ENCODE assay signal across 8 mouse cellular contexts in the genomic region with DNA sequence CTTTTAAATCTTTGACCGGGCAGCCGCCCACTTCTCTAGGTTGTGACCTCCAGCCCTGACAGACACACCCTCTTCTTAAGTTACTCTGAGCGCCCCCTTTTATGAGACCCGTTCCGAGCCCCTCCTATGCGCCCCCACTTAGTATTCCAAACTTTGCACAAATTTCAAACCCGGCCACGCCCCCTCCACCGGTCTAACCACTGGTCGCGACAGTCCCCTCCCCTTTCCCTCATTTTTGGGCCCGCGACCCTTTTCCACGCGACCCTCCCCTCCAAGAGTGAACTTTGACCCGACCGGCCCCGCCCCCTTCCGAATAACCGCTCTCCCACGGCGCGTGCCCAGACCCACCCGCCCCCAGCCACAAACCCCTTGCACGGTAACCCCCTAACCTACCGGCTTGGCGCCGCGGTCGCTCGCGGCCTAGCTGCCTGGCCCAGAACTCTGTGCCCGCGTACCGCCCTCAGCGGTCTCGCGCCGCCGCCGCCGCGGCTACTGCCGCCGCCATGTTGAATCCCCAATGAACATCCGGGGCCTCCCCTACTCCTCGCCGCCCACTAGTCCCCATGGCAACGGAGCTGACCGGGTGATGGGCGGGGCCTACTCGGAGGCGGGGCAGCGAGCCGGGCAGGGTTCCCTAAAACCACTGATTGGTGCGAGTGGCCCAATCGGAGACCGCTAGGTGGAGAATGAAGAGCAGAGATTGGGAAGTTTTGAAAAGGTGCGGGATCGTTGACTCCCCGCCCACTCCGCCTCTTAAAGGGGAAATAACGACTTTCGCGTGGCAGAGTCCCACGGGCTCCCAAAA. TPM values are rescaled to one million over a fixed set of nuclear protein-coding genes. Genes with fewer than 3 reads are reported as not detected.
A peak's percentile ranks its signal among the peaks of the same experiment; 100 is the strongest.
DNase-seq lines count a peak whose midpoint lies in the region; ATAC-seq and TF ChIP-seq lines count a peak whose summit lies in the region.

A gene (minus strand): TSS at position 503 of the 805 bp plus-strand sequence.
A gene (minus strand): TSS at position 544 of the 805 bp plus-strand sequence.

- H3K9ac ChIP-seq in heart, embryonic 11.5 days (ENCODE audit: low read depth, low read length): peak within 1 kb of the TSS; percentile 81
- peak within 1 kb of the TSS; percentile 82 for H3K9ac ChIP-seq in kidney, embryonic 16.5 days (replicated peaks; ENCODE audit: low read length)
- H3K9ac ChIP-seq in liver, adult 2 months (ENCODE audit: low read depth, low read length): peak within 1 kb of the TSS; percentile 90

- peaks cover 32% of the 10 kb centered on the region for H3K79me2 ChIP-seq in liver, adult 2 months (ENCODE audit: control insufficient read depth, insufficient read depth, low read length)
- H3K79me2 ChIP-seq in myocyte (ENCODE audit: control insufficient read depth, insufficient read depth): peaks cover 44% of the 10 kb centered on the region

- H3K9me3 ChIP-seq in heart, embryonic 11.5 days (replicated peaks; ENCODE audit: control insufficient read depth, low read length): no peaks in the 10 kb centered on the region
- no peaks in the 10 kb centered on the region for H3K9me3 ChIP-seq in kidney, embryonic 16.5 days (ENCODE audit: low read length)

- H3K27ac ChIP-seq in heart, embryonic 11.5 days (ENCODE audit: low read depth, low read length): peak within 1 kb of the TSS; percentile 81
- peak within 1 kb of the TSS; percentile 93 for H3K27ac ChIP-seq in kidney, embryonic 16.5 days (ENCODE audit: low read length)
- peak within 1 kb of the TSS; percentile 60 for H3K27ac ChIP-seq in liver, adult 2 months (replicated peaks; ENCODE audit: insufficient read depth, low read depth, low read length)

- H3K4me3 ChIP-seq in heart, embryonic 11.5 days (ENCODE audit: low read depth, low read length): peak within 1 kb of the TSS; percentile 81
- H3K4me3 ChIP-seq in kidney, embryonic 16.5 days (ENCODE audit: low read length): peak within 1 kb of the TSS; percentile 73
- H3K4me3 ChIP-seq in liver, adult 2 months (ENCODE audit: insufficient read depth, low read depth, low read length): peak within 1 kb of the TSS; percentile 88
- H3K4me3 ChIP-seq in myocyte: peak within 1 kb of the TSS; percentile 76

- peak within 1 kb of the TSS; percentile 81 for H3K4me2 ChIP-seq in heart, embryonic 11.5 days
- H3K4me2 ChIP-seq in kidney, embryonic 16.5 days (replicated peaks; ENCODE audit: low read depth, low read length): peak within 1 kb of the TSS; percentile 85
- peak within 1 kb of the TSS; percentile 95 for H3K4me2 ChIP-seq in myocyte (ENCODE audit: low read depth)

- H3K36me3 ChIP-seq in heart, embryonic 11.5 days (ENCODE audit: control insufficient read depth, insufficient read depth, low read length): no peaks in the 10 kb centered on the region
- no peaks in the 10 kb centered on the region; the same call in 1 of the 2 replicates for H3K36me3 ChIP-seq in kidney, embryonic 16.5 days (ENCODE audit: insufficient read depth, low read length)
- H3K36me3 ChIP-seq in liver, adult 2 months (ENCODE audit: control insufficient read depth, insufficient read depth, low read length): no peaks in the 10 kb centered on the region
- no peaks in the 10 kb centered on the region for H3K36me3 ChIP-seq in myocyte (ENCODE audit: control insufficient read depth, insufficient read depth)
- H3K36me3 ChIP-seq in splenic B cell, adult 2 months (ENCODE audit: control insufficient read depth, insufficient read depth, low read length, poor library complexity, severe bottlenecking): no peaks in the 10 kb centered on the region

- WGBS in heart, embryonic 11.5 days (ENCODE audit: insufficient replicate concordance): under 1% methylated on average over 66 of the region's 66 CpGs
- under 1% methylated on average over 65 of the region's 66 CpGs for WGBS in kidney, embryonic 16.5 days
- 1% methylated on average over 63 of the region's 66 CpGs for WGBS in liver, adult 2 months

- H3ac ChIP-seq in myocyte (ENCODE audit: control insufficient read depth, insufficient read length): peak within 1 kb of the TSS; percentile 35

- TF ChIP-seq POLR2A in liver, adult 2 months (IDR thresholded peaks at IDR 0.05; ENCODE audit: extremely low read depth, insufficient read depth, low read length): peak; percentile 68; the same call in 1 of the 2 replicates
- TF ChIP-seq POLR2A in myocyte (IDR thresholded peaks at IDR 0.05; ENCODE audit: insufficient read length, low read depth): peak; percentile 78

- no peak for TF ChIP-seq CTCF in liver, adult 2 months (IDR thresholded peaks at IDR 0.05; ENCODE audit: low read depth, low read length)

- H3K4me1 ChIP-seq in heart, embryonic 11.5 days (ENCODE audit: control insufficient read depth, insufficient read depth, low read length): peaks cover 36% of the 10 kb centered on the region
- peaks cover 49% of the 10 kb centered on the region for H3K4me1 ChIP-seq in kidney, embryonic 16.5 days (ENCODE audit: insufficient read depth, low read length)
- H3K4me1 ChIP-seq in liver, adult 2 months (ENCODE audit: control insufficient read depth, insufficient read depth, low read length): peaks cover 17% of the 10 kb centered on the region

- DNase-seq in B cell, adult 2 months: peak; percentile 100
- peak; percentile 99 for DNase-seq in brain, adult 2 months (ENCODE audit: low read depth, low spot score)
- peak; percentile 85 for DNase-seq in liver, adult 2 months (ENCODE audit: extremely low read depth, low read depth, low spot score)
- DNase-seq in splenic B cell, adult 2 months (ENCODE audit: low read depth, low spot score): peak; percentile 99

- peak; percentile 90 for ATAC-seq in erythroblast, adult 5-6 weeks (replicated peaks; ENCODE audit: low FRiP score, poor library complexity, severe bottlenecking)
- peak; percentile 91 for ATAC-seq in heart, embryonic 11.5 days (replicated peaks; ENCODE audit: insufficient number of reproducible peaks, low FRiP score, low TSS enrichment)
- peak; percentile 84 for ATAC-seq in kidney, embryonic 16.5 days (ENCODE audit: low FRiP score, low TSS enrichment)

- no peaks in the 10 kb centered on the region for H3K27me3 ChIP-seq in heart, embryonic 11.5 days (ENCODE audit: control insufficient read depth, insufficient read depth, low read length)
- no peaks in the 10 kb centered on the region for H3K27me3 ChIP-seq in kidney, embryonic 16.5 days (ENCODE audit: insufficient read depth, low read length)
- no peaks in the 10 kb centered on the region for H3K27me3 ChIP-seq in liver, adult 2 months (ENCODE audit: control insufficient read depth, insufficient read depth, low read length)
- H3K27me3 ChIP-seq in myocyte (ENCODE audit: control insufficient read depth, insufficient read depth, insufficient read length): no peaks in the 10 kb centered on the region
- no peaks in the 10 kb centered on the region for H3K27me3 ChIP-seq in splenic B cell, adult 2 months (ENCODE audit: control insufficient read depth, insufficient read depth, low read length, poor library complexity, severe bottlenecking)

TF ChIP-seq in myocyte, 11 proteins besides CTCF, POLR2A, EP300 and RAD21:
- no peak for TF ChIP-seq REST (IDR thresholded peaks at IDR 0.05; ENCODE audit: insufficient read depth, insufficient read length)
- peak; percentile 61 for TF ChIP-seq POLR2AphosphoS2 (IDR thresholded peaks at IDR 0.05; ENCODE audit: insufficient read length, low read depth)
- TF ChIP-seq TCF12 (IDR thresholded peaks at IDR 0.05; ENCODE audit: insufficient read depth, poor library complexity, severe bottlenecking): no peak
- peak; percentile 87 for TF ChIP-seq E2F4 (IDR thresholded peaks at IDR 0.05; ENCODE audit: insufficient read depth)

RNA-seq across cellular contexts. Expression of the first gene that starts in this region (rescaled TPM):
- 7.3 and 11.9 TPM in 2 replicates for total RNA-seq in erythroblast, adult 5-6 weeks (2015; ENCODE audit: low replicate concordance)
- total RNA-seq in erythroblast, adult 5-6 weeks (2017; ENCODE audit: low replicate concordance): 3.1 and 4.8 TPM in 2 replicates
- polyA plus RNA-seq in heart, embryonic 11.5 days (2014; fragmentation: Nextera tagmentation; extraction: Ambion mirVana): 22.2 and 22.8 TPM in 2 replicates
- polyA plus RNA-seq in kidney, embryonic 16.5 days (2015; fragmentation: Nextera tagmentation; extraction: Ambion mirVana): 16.7 and 20.7 TPM in 2 replicates
- 4.1 and 6.9 TPM in 2 replicates for total RNA-seq in liver, adult 2 months (2014; rRNA removed)
- polyA plus RNA-seq in liver, adult 2 months (2012; rRNA removed): 25.7 and 27.0 TPM in 2 replicates
- 29.4 TPM for polyA plus RNA-seq in myocyte (2012; fragmentation: generic; extraction: Trizol)

RNA-seq across cellular contexts. Expression of the second gene that starts in this region (rescaled TPM):
- total RNA-seq in erythroblast, adult 5-6 weeks (2015; ENCODE audit: low replicate concordance): 3.1 and 3.5 TPM in 2 replicates
- 2.0 and 6.4 TPM in 2 replicates for total RNA-seq in erythroblast, adult 5-6 weeks (2017; ENCODE audit: low replicate concordance)
- 25.4 and 27.6 TPM in 2 replicates for polyA plus RNA-seq in heart, embryonic 11.5 days (2014; fragmentation: Nextera tagmentation; extraction: Ambion mirVana)
- 78.4 and 79.6 TPM in 2 replicates for polyA plus RNA-seq in kidney, embryonic 16.5 days (2015; fragmentation: Nextera tagmentation; extraction: Ambion mirVana)
- total RNA-seq in liver, adult 2 months (2014; rRNA removed): 4.0 and 7.0 TPM in 2 replicates
- polyA plus RNA-seq in liver, adult 2 months (2012; rRNA removed): 14.9 TPM in 2 replicates
- 27.5 TPM for polyA plus RNA-seq in myocyte (2012; fragmentation: generic; extraction: Trizol)

Comparison
In these comparisons a context has a peak if more than half of its experiments do, and no peak if none do; other contexts are left out.
1. Peak in every context shown above with its lines: DNase-seq, ATAC-seq, H3K4me3 ChIP-seq and H3K27ac ChIP-seq.